Mouse (Mus musculus): Measurements from ENCODE around the gene Wdfy4. TPM values are rescaled to one million over a fixed set of nuclear protein-coding genes. Genes with fewer than 3 reads are reported as not detected.
A peak's percentile ranks its signal among the peaks of the same experiment; 100 is the strongest.

Wdfy4 gene
- total RNA-seq, 2 experiments from 2014 or later: 0.91 to 2.0 TPM

DNA sequence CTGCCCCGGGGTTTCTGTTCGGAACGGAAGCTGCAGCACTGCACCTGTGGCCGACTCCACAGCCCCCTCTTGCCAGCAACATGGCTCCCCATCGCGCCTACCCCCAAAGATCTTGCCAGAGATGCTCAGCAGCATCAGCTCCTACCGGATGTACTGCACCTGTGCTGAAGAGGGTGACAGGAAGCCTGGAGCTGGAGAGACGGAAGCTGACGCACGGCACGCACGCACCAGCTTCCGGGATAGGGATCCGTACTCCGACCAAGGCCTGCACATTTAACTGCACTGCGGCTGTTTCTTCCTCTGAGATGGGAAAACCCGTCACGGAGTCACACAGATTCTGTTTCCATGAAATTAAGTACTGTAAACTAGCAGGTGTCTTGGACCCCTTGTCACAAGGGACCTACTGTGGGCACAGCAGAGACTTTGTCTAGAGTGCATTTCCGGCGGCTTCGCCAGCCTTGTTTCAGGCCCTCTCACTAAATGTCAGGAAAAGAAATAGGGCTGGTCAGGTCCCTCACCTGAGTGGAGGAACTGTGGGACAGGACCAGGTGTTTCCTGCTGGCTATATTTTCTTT, 4.6 kb upstream of the Wdfy4 start:
- no peak for DNase-seq

DNA sequence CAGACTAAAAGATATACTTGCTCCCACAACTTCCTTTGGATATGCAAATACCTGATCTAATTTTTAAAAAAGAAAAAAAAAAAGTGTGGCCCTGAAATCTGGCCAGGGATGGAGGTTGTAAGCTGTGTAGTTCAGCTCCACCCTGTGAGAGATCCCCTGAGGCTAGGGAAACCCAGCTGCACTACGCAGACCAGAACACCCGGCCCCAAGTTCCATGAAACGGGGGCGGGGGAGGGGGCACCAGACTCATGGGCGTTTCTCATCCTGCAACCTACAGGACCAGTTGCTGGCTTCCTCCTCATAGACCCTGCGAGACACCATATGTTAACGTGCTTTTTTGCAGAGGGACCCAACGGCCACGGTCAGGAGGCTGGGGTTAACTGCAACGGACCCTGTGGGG, 3.9 kb upstream of the Wdfy4 start:
- DNase-seq: no peak

- DNase-seq: no peak
Measured at GRCm38 (mm10) chr14:33187201-33187600, 1.9 kb upstream of the Wdfy4 start.

DNA sequence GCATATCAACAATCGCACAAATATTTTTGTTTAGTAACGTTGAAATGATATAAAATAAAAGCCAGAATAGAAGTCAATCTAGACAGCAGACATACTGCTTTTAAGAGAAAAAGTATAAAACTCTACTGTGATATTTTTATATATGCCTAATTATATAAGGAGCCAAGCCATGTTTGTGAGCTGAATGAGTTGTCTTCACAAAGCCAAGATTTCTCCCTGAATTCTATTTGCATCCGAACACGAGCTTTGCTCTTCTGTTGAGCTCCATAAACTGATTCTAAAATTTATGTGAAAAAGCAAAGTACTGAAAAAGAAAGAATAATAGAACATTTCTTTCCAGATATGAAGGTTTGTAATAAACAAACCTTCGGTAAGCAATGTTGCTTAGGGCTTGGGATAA, 5.2 kb downstream of the Wdfy4 start:
- DNase-seq: no peak

DNA sequence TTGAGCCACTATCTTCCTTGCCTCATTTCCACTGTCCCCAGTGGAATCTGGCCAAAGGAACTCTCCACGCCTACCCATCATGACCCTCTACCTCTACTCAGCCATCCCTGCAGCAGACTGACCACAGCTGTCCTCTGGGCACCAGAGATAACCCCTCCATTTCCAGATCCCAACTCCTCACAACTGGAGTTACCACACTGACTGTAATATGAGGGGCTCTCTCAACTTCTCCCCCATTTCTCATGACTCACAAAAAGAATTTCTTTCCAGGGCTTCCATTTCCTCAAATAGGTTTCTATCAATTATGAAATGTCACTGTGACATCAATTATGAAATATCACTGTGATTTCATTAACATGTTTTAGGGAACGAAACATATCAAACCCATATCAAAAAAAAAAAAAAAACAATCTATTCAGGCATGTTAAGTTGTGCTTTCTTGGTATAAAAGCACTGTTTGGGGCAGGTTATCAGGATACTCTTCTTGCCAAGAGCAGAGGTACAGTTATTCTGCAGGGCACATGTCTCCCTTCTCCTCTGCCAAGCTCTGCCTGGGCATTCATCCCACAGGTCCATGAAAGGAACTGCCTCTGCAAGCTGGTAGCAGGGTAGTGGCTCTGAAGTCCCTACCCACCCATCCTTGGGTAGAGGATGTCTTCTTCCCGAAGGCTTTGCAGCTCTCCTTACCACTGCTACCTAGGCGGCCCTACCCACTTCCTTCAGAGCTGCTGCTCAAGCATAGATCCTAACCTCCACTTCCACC, 10.1 kb downstream of the Wdfy4 start:
- no peak for DNase-seq

GRCm38 (mm10) chr14:33171942-33172341, 13.4 kb downstream of the Wdfy4 start:
- DNase-seq: no peak

- no peak for DNase-seq
Measured at GRCm38 (mm10) chr14:33168750-33169149, 16.6 kb downstream of the Wdfy4 start.

- no peak for DNase-seq
Measured at GRCm38 (mm10) chr14:33162238-33162637, 23.1 kb downstream of the Wdfy4 start.

DNA sequence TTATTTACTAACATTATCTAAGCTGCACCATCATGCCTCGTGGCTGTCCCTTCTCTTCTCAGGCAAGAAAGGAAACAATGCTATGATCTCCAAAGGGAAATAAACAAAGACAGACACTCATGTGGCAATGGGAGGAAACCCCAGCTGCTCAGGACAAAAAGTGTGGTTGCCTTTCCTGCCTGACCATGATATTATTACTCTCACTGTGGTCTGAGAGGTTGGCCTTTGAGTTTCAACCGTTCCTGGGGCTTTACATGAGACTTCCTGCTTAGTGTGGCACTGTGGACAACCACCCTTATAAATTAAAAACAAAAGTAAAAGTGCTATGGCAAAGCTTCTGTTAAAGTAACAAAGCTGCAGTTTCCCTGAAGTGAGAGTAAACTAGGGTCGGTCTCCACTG, 27.0 kb downstream of the Wdfy4 start:
- DNase-seq: no peak

GRCm38 (mm10) chr14:33152941-33153340, 32.4 kb downstream of the Wdfy4 start:
- no peak for DNase-seq

DNA sequence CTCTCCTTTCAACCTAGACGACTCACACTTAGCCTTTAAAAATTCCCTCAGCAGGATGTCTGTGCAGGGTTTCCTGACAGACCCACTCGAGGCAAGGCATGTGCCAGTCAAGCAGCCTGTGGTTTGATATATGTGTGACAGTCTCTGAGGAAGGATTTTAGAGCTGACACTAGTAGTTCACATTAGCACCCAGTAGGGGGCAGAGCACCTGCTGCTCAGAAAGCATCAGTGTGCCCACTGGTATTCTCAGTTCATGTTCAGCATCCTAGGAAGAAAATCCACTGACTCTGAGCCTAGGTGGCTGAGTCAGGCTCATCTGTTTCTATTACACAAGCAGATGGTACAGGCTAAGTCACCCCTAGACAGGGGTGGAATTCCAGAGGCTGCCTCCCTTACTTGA, 39.0 kb downstream of the Wdfy4 start:
- DNase-seq: peak in 1 of 2 experiments; percentile 13

- no peak for DNase-seq
Measured at GRCm38 (mm10) chr14:33136843-33137242, 48.5 kb downstream of the Wdfy4 start.

GRCm38 (mm10) chr14:33135170-33135569, 50.1 kb downstream of the Wdfy4 start:
- DNase-seq: no peak

DNA sequence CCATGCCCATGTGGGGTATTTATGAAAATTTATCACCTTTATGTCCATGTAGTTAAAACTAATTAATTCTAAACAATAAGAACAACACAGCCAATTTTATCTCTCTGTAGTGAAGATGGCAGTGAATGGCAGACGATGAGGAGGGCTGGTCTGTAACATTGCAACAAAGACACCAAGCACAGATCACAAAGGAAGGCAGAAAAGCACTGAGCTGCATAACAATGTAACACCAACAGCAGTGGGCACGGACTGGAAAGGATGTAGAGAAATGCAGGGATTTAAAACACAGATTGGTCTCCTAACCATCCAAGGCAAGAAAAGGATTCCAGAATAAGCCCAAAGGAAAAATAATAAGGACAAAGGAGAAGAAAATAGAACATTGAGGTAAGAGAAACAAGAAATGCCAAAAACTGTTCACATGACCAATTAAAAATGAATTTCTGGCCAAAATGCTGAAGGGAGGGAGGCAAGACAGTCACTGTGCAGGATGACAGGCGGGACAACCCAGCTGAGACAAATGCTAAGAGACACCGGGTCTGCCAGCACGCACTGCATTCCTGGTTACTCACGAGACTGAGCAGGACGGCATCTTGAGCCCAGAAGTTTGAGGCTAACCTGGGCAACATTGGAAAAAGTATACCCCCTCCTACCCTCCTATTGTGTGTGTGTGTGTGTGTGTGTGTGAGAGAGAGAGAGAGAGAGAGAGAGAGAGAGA, 54.1 kb downstream of the Wdfy4 start:
- no peak for DNase-seq

DNA sequence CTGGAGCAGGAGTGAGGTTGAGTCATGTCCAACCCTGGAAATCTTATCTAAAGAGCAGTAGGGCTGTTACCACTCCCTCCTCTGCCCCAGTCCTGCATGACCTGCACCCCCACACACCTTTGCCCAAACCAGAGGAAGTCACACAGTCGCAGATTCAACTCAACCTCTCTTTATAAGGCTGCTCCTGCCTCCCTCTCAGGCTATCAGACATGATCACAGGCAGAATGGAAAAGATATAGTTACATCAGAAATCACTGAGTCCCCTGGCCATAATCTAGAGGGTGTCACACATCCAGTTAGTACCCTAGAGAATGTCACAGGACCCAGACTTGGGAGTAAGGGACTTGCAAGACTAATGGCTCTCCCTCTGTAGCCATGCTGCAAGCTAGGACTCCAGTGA, 68.7 kb downstream of the Wdfy4 start:
- DNase-seq: no peak

DNA sequence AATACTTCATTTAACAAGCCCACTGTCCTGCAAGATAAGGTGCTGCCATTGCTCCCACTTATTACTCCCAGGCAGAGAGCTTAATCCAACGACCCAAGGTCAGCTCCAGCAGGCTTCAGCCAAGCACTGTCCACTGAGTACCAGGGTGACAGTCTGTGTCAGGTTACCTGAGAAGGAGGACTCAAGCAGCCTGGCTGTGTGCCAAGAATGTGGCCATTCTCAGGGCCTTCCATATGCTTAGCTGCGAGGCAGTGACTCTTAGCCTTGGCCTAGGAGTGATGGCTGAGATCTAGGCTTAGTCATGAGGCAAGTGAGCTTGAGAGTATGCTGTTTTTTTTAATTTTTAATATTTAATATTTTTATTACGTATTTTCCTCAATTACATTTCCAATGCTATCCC, 80.5 kb downstream of the Wdfy4 start:
- no peak for DNase-seq

- no peak for DNase-seq
Measured at GRCm38 (mm10) chr14:33101609-33102008, 83.7 kb downstream of the Wdfy4 start.

DNA sequence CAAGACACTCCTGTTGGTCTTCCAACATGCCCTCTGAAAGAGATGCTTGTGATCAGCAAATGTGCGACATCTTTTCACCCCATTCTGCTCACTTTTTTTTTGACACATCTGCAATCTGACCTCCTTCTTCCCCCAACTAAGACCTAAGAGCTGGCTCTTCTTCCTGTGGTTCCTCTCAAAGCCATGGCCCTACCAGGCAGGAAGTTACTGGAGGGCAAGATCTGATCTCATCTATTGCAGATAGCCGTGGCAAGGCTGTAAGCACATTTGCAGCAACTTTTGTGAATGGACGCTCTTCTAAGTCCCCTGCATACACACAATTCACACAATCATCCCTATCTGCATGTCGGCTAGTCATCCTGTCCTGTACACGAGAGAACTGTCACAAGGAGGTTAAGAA, 85.4 kb downstream of the Wdfy4 start:
- no peak for DNase-seq

DNA sequence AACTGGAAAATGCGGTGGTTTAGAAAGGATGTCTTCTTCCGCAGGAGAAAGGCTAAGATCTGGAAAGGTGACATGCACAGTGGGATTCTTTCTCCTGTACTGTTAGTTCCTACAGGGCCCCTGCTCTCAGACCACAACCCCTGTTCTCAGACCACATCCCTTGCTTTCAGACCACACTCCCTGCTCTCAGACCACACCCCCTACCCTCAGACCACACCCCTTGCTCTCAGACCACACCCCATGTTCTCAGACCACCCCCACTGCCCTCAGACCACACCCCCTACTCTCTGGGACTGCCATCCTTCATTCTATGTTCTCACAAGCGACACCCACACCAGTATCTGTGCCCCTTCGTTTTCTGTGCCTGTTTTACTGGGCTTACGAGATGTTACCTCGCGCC, 86.2 kb downstream of the Wdfy4 start:
- DNase-seq: no peak

GRCm38 (mm10) chr14:33096462-33096861, 88.8 kb downstream of the Wdfy4 start:
- DNase-seq: no peak

DNA sequence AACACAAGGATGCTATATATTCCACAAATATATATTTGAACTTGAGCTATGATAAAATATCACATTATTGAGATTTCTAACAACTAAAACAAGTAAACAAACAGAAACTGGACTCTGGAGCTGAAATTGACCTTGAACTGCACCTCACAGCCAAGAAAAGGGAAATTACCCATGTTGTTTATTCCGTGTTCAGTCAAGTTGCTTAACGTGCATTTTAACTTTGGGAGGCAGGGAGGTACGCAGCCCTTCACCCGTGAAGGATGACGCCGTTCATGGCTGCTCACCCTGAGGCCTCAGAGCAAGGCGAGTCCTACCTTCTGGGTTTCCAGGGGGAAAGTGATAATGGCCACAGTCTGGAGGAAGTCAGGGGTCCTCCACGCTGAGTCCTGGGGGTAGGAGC, 102.0 kb downstream of the Wdfy4 start:
- no peak for DNase-seq

GRCm38 (mm10) chr14:33082301-33082700, 103.0 kb downstream of the Wdfy4 start:
- DNase-seq: no peak

GRCm38 (mm10) chr14:33081370-33081860, 103.9 kb downstream of the Wdfy4 start:
- DNase-seq: no peak

- DNase-seq: no peak
Measured at GRCm38 (mm10) chr14:33078596-33078995, 106.7 kb downstream of the Wdfy4 start.
